Mouse (Mus musculus): ENCODE measurements at regions not wholly inside any gene's neighbourhood (a gene's known extent, or its start where the extent isn't known, plus 50 kb on each side); places are given as distances from the start of the nearest gene placed in this dataset.

DNA sequence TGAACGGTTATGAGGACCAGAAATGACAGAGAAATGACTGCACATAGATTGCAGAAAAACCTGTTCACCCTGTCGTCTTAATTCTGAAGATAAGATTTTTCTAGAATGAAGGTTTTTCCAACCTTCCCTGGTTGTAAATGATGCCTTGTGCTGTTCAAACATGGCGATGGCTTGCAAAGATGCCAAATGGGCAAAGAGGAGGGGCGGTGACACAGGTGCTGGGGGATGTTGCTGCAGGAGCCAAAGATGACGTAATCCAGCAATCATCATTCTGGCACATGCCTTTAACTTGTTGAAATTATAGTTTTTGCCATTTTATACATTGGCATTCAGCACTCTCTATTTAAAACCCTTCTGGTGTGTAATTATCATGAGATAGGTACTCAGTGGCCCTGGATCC, 263.8 kb downstream of the Gm9195 start:
- TF ChIP-seq CTCF (IDR thresholded peaks at IDR 0.05; ENCODE audit: extremely low read depth, insufficient read length, insufficient replicate concordance, low read depth, low read length) (no peak), POLR2A (IDR thresholded peaks at IDR 0.05; ENCODE audit: low read depth, low read length) (no peak)
